Mouse (Mus musculus) spleen, embryonic (tissue): ENCODE measurements at regions not wholly inside any gene's neighbourhood (a gene's known extent, or its start where the extent isn't known, plus 50 kb on each side); places are given as distances from the start of the nearest gene placed in this dataset.

Experiments used
- CTCF ChIA-PET: fragments of 350-600 bp; sonication (Branson Sonifier 250); formaldehyde crosslinking; loops from one replicate; lab custom pipeline; 2022; lab: Charles Lee

DNA sequence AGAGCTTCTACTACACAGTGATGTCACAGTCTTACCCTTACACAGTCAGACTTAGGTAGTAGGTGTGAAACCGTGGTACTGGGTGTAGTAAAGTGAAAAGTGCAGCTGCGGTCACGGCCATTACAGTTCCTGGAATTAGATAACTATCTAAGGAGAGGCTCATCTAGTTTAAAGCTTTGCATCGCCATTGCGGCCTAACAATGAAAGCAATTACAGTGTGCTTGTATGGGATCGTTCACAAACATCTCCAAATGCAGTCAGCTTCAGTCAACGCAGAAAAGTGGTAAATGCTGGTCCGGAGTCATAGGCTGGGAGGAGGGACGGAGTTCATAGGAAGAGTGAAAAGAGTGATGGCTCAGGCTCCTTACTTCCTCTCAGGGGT is 106.0 kb upstream of the Col1a2 start:
- CTCF ChIA-PET, result no interaction called here

DNA sequence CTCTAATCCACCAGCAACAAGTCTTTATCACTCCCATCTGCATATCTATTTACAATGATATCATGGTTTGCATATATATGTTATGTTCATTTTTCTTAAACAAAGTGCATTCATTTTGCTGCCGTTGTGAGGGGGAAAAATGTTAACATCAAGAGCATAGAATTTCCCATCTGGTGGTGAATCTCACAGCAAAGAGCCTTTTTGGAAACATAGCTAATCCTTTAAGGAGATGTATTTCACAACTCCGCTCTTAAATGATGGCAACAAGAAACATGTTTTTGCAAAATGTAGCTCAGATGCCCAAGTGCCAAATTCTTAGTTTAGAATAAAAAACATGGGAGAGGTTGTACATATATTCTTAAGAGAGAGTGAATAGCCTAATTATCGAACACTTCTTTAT is 99.3 kb upstream of the Col1a2 start:
- CTCF ChIA-PET, result no interaction called here

DNA sequence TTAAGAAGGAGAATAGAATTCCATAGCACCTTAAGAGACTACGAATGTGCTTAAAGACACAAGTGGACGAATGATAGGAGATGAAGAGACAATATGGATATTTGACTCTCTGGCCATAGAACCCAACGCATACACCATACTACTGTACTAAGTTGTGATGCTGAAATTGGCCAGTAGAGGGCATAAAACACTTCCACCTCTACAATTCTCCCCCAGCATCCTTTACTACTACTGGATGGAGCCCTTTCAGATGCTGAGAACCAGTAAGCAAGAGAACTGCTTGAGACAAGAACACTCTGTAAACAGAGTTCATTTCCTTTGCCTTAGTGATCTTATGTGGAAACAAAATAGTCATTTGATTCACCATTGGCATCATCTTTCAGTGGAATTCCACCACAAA is 96.9 kb upstream of the Col1a2 start:
- CTCF ChIA-PET, result no interaction called here

DNA sequence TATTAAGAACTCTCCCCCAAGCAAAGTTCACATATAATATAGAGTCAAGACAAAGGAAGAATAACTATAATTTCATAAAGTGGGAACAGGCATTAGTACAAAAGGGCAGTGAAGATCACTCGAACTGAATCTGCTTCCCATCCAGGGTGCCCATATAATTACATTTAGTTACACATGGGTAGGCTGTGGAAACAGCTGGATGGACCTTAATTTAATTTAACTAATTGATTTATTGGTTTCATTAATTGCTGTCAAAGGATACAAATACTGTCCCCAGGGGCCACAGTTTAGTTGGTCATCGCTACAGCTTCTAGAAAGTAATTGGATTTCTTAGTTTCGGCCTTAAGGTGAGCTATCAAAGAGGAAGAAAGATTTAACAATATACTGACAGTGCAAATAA is 91.4 kb upstream of the Col1a2 start:
- CTCF ChIA-PET, result no interaction called here

DNA sequence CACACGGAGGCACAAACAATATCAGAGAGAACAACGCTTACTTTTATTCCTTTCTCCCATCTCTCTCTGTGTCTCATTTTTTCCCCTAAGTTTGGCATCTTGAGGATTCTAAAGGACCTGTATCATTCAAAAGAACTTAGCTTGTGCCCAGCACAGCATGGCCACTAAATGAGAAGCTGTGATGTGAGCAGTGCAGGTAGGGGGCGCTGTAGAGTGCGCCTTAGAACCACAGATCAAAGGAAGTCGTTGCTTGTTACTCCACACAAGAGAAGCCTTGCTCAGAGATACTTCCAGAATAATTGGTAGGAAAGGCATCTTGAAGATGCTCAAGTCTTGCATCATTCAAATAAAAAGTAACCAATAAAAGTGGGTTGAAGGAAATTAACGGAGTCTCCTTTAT is 90.4 kb upstream of the Col1a2 start:
- CTCF ChIA-PET, result no interaction called here

DNA sequence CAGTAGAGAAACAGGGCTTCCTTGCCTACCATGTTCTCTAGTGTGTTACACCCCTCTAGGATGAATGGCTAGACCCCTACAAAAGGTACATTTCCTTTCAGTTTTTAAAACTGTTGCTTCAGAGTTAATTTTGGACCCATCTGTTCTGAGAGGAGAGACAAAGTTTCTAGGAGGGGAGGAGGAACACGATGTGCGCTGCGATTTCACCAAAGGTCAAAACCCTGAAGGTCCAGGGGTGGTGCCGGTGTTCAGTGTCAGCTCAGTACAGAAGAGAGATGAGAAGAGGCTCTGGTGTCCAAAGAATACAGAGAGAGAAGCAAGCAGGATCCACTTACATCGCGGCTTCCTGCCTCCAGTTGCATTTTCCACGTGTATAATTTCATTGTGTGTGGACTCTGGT is 89.4 kb upstream of the Col1a2 start:
- CTCF ChIA-PET, result no interaction called here

DNA sequence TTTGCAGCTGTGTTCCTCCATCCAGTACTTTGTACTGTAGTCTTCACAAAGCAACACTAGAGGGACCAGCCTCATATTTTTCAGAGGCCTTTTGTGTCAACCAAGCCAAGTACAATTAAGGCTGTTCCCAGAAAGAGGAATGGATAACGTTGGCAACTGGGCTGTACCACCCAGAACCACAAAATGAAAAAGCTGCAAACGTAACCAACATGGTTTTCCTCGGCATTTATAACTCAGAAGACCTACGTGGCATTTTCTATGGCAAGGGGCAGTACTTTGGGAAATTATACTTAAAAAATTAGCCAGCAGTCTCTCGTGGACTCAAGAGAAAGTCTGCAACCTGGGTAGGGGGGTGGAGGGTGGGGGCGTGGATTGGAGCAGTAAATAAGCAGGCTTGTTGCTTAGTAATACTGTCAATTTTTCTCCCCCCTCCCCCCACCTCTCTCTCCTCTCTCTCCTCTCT is 87.3 kb upstream of the Col1a2 start:
- CTCF ChIA-PET, result no interaction called here

GRCm38 (mm10) chr6:4418376-4418775 is 86.2 kb upstream of the Col1a2 start:
- CTCF ChIA-PET, result no interaction called here

DNA sequence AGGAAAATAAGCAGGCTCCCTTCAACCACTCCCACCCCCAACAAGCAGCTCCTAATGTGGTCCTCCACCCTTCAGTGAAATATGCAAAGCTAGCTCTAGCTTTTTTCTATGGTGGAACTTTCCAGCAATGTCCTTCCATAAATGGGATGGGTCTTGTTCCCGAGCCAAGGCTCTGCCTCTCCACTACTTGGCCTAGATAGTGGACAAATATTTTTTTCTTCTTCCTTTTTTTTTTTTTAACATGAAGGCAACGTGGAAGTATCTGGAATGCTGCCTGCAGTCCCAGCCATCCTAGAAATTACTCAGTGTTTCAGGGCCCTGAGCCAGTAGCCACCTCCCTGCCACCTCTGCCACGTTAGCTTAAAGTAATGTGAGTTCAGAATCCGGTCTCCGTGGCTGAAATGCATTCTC is 85.7 kb upstream of the Col1a2 start:
- CTCF ChIA-PET, result no interaction called here

- CTCF ChIA-PET, result interaction anchor here (0.6 kb wide), 1 partner anchor 39 kb away, joined by 3 read pairs; no protein-coding TSS in a partner anchor
Measured at GRCm38 (mm10) chr6:4421466-4421865, 83.1 kb upstream of the Col1a2 start.

DNA sequence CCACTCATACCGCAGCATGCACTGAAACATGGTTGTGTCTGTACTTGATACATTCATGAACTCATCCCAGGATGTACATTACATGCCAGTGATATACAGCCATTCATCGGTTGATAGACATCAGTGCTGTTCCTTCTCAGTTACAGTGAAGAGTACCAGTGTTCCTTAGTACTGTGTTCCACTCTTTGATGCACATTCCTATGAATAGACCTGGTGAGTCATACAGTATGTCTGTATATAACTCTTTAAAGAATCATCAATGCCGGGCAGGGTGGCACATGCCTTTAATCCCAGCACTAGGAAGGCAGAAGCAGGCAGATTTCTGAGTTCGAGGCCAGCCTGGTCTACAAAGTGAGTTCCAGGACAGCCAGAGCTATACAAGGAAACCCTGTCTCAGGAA is 77.5 kb upstream of the Col1a2 start:
- CTCF ChIA-PET, result no interaction called here

- CTCF ChIA-PET, result no interaction called here
Measured at GRCm38 (mm10) chr6:4430704-4431310, 73.8 kb upstream of the Col1a2 start.

GRCm38 (mm10) chr6:4432192-4432591 is 72.4 kb upstream of the Col1a2 start:
- CTCF ChIA-PET, result no interaction called here

- CTCF ChIA-PET, result no interaction called here
Measured at GRCm38 (mm10) chr6:4436439-4436838, 68.2 kb upstream of the Col1a2 start.

DNA sequence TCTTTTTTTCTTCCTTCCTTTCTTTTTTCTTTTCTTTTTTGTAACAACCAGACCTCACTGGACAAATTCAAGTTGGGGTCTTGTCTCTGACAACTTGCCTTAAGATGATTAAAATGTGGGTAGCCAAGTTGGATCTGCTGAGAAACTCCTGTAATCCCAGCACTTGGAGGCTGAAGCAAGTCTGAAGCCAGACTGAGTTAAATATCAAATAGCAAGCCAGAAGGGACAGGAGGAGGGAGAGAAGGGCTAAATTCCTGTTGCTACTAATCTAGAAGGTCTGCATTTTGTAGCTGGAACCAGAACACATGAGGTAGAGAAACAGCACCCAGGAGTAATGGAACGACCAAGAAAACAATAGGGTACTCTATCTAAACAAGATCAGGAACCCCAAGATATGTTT is 67.7 kb upstream of the Col1a2 start:
- CTCF ChIA-PET, result no interaction called here

GRCm38 (mm10) chr6:4441618-4442167 is 62.9 kb upstream of the Col1a2 start:
- CTCF ChIA-PET, result no interaction called here

GRCm38 (mm10) chr6:4445906-4446305 is 58.7 kb upstream of the Col1a2 start:
- CTCF ChIA-PET, result no interaction called here

- CTCF ChIA-PET, result no interaction called here
Measured at GRCm38 (mm10) chr6:4451227-4451626, 53.4 kb upstream of the Col1a2 start.
